In the genomic region with DNA sequence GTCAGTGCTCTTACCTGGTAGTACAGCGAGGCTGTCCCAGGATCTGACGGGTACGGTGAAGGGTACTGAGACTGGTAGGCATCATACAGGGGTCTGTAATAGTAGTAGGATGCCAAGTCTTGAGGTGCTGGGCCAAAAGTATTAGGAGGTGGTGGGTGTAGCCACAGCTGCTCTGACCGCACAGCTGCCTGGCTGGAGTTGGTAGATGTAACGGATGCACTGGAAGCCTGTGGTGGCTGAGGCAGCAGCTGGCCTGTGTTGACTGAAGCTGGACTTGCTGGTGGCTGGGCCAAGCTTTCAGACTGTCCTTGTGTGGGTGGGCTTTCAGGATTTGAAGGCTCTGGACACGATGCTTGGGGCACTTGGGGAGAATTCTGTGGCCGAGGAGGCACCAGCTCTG, we compare ENCODE assay signal across 1 mouse cellular context.
TF ChIP-seq lines count a peak whose summit lies in the region.

No protein-coding gene starts in this region.

TF ChIP-seq in myocyte, 11 proteins besides CTCF, POLR2A, EP300 and RAD21 (continued from another document):
- peak; percentile 53 for TF ChIP-seq TCF12 (IDR thresholded peaks at IDR 0.05; ENCODE audit: insufficient read depth, poor library complexity, severe bottlenecking)
- TF ChIP-seq SRF (IDR thresholded peaks at IDR 0.05; ENCODE audit: control insufficient read depth, insufficient read length, low read depth) = no peak
- TF ChIP-seq MYOD1 (IDR thresholded peaks at IDR 0.05; ENCODE audit: control insufficient read depth in 1 of 3, insufficient read length in 2 of 3, low read depth in 2 of 3) = peak; percentile 52 to 98 (median 97)
